Mouse (Mus musculus): Measurements from ENCODE around the gene Slfn3.
"Not testable (repeated sequence)": the region's sequence is repeated elsewhere in the genome, so short reads cannot be mapped to it uniquely, and the experiment has no call there.

Slfn3 gene

DNA sequence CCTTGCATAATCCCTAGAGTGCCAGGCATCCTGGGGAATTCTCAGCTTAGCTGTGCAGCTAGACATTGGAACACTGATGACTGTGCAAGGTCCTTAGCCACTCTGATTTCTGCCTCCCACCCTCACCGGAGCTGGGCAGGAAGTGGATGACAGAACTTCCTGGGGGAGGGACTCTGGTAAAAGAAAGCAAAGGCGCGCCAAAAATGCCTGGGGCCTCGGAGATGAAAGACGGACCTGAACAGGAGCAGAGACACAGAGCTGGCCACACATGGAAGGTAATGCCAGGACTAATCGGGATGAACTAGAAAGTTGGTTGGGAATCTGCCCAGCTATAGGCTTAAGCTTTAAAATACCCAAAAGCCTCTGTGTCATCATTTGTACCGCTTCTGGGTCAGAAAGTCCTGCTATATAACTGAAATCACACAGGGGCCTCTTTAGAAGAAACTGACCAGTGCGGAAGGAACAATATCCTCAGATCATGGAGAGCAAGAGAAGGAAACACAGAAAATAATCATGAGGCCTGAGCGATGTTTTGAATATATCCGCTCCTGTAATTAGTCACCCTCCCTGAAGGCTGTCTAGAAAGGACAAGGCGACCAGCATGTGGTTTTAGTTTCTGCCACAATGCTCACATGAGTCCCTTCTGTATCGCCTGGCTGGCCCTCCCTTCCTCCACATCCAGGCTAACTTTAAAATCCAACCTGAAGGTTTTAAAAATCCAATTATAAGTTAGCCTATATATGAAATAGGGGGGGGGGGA lies at the start of gene Slfn3:
TSS of gene Slfn3 (plus strand) at position 197 of the 760 bp plus-strand sequence.
- in situ Hi-C loops (cut with MboI, MseI): loop anchor here (5.0 kb wide), 1 partner anchor 279 kb away; the partner anchor contains the start of gene Unc45b

DNA sequence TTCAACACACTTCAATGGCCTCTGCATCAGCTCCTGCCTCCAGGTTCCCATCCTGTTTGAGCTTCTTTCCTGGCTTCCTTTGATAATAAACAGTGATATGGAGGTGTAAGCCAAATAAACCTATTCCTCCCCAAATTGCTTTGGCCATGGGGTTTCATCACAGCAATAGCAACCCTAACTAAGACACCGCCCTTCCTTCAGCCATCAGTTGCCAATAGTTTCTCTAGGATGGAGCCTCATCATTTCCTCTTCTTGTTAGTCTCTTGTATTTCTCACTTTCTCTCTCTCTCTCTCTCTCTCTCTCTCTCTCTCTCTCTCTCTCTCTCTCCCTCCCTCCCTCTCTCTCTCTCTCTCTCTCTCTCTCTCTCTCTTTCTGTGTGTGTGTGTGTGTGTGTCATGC lies 42.2 kb upstream of the Slfn3 start:
- in situ Hi-C loops (cut with MboI, MseI): loop anchor here (10.0 kb wide), 1 partner anchor 234 kb away; the partner anchor contains the start of gene Unc45b

DNA sequence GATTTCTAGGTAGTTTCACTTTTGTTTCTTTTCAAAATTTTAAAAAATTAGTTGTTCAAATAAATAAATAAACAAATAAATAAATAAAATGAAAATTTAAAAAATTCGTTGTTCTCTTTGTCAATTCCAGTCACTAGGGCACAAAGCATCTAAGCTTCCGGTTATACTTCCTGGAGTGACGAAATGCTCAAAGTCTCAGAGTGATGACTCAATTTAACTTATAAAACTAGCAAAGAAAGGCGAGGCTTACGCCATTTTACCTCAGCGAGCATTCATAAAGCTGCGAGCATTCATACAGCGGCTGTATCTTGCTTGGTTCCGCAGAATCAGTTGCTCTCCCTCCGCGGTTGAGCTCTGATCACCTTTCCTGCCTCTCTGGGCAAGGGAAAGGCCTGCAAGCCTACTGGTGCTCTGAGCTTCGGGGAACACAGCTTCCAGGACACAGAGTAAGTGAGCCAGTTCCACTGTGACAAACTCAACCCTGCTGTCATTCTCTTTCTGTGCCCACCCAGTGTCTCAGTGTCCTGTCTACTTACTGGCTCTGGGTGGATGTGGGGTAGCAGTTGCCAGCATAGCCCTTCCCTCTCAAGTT lies 16.1 kb upstream of the Slfn3 start, which contains the start of gene Slfn4:
TSS of gene Slfn4 (plus strand) at position 239 of the 592 bp plus-strand sequence.
- in situ Hi-C loops (cut with MboI, MseI): no loop called here

DNA sequence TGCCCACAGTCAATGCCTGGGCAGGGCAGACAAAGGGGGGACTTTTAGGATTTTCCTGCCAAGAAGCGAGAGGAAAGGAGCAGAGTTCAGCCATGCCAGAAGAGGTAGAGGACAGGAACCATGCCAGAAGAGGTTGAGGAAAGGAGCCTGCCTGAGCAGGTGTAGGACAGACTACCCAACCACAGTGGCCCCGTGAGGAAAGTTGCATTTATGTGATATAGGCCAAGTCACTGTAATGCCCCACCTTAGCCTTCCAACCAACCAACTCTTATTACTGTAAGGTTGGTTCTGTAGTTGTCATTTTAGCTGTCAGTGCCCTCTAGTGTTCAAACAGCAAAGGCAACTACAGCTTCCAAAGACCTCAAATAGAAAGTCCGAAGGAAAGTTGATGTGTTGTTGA lies 871 bp downstream of the Slfn3 start:
- in situ Hi-C loops (cut with MboI, MseI): loop anchor here (5.0 kb wide), 1 partner anchor 280 kb away; the partner anchor contains the start of gene Unc45b

DNA sequence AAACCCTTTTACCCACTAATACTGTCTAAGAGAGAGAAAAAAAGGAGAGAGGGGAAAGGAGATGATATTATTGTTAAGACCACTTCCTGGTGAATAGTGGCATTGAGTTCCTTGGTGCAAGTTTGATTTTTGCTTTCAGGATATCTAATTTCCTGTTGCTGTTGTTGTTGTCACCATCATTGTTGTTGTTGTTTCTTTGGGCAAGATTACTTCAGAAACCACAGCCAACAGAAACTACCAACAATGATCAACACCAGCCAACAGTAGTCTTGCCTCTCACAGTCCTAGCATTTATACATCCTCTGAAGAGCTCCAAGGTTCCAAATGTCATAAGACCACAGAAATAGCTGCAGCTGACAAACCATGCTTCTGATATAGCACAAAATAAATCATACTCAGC lies 13.9 kb downstream of the Slfn3 start:
- in situ Hi-C loops (cut with MboI, MseI): no loop called here

DNA sequence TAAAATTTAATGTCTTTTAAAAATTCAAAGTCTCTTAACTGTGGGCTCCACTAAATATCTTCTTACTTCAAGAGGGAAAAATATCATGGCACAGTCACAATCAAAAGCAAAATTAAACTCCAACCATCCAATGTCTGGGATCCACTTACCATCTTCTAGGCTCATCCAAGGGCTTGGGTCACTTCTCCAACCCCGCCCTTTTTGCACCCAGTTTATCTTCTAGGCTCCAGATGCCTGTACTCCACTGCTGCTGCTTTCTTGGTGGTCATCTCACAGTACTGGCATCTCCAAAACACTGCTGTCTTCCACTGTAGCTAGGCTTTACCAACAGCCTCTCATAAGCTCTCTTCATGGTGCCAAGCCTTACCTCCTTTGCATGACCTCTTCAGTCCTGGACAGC lies 25.0 kb downstream of the Slfn3 start:
- in situ Hi-C loops (cut with MboI, MseI): no loop called here

DNA sequence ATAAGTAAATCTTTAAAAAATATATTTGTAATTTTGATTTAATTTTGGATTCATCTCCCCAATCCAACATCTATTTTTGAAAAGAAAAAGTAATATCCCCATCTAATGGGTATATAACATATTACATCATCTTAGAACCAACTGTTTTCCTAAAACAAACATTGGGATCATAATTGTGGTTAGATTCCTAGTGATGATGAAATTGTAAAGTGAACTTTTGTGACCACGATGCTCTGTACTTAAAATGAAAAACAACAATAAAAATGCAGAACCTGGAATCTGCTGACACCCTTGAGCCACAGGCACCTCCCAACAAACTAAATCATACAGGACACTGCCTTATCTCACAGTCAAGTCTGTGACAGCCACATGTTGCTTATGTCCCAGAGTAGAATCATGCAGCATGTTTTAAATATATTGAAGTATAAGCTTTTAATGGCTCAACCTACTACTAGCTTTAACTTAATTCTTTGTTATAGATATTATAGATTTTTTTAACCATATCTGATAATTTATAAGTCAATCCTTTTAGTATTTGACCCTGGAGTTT lies 30.3 kb downstream of the Slfn3 start:
- in situ Hi-C loops (cut with MboI, MseI): no loop called here

DNA sequence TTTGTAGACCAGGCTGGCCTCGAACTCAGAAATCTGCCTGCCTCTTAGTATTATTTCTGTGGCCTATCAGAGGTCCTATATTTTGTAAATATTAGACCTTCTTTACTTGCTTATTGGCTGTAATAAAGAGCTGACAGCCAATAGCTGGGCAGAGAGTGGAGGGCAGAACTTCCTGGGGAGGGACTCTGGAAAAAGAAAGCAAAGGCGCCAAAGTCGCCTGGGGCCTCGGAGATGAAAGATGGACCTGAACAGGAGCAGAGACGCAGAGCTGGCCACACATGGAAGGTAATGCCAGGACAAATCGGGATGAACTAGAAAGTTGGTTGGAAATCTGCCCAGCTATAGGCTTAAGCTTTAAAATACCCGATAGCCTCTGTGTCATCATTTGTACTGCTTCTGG lies 32.2 kb downstream of the Slfn3 start:
- in situ Hi-C loops (cut with MboI, MseI): no loop called here

DNA sequence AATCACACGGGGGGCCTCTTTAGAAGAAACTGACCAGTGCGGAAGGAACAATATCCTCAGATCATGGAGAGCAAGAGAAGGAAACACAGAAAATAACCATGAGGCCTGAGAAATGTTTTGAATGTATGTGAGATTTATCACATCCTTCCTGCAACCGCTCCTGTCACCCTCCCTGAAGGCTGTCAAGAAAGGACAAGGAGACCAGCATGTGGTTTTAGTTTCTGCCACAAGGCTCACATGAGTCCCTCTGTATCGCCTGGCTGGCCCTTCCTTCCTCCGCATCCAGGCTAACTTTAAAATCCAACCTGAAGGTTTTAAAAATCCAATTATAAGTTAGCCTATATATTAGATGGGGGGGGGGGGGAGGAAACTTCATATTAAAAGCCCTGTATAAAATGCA lies 32.7 kb downstream of the Slfn3 start:
- in situ Hi-C loops (cut with MboI, MseI): not testable (repeated sequence)

DNA sequence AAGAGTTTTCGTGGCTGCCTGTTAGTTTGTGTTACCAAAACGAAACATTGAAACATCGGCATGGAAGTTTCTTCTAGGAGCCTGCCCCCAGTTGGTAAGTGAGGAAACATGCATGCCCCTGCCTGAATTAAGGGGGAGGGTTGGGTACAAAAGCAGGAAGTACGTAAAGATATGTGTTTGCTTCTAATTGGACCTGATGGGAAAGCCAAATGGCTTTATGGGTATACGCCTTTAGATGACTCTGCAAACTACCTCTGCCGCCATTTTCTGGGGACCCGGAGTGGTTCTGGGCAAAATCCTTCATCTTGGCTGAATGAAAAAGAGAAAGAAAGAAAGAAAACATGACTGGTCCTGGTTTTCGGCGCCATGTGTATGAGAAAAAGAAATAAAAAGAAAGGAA lies 33.1 kb downstream of the Slfn3 start:
- in situ Hi-C loops (cut with MboI, MseI): no loop called here

DNA sequence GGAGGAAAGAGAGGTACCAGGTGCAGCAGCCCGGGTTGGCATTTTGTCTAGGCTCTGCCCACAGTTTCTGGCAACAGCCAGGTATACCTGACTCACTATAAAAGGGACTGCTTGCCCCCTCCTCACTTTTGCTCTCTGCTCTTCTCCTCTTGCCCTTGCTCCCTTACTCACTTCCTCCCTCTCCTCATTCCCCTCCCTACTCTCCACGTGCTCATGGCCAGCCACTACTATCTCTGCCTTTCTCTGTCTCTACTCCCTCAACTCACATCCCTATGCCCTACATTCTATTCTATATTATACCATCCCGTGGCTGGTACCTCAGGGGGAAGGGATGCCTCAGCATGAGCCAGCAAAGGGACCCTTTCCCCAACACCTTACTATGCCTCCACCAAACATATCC lies 33.6 kb downstream of the Slfn3 start:
- in situ Hi-C loops (cut with MboI, MseI): no loop called here

DNA sequence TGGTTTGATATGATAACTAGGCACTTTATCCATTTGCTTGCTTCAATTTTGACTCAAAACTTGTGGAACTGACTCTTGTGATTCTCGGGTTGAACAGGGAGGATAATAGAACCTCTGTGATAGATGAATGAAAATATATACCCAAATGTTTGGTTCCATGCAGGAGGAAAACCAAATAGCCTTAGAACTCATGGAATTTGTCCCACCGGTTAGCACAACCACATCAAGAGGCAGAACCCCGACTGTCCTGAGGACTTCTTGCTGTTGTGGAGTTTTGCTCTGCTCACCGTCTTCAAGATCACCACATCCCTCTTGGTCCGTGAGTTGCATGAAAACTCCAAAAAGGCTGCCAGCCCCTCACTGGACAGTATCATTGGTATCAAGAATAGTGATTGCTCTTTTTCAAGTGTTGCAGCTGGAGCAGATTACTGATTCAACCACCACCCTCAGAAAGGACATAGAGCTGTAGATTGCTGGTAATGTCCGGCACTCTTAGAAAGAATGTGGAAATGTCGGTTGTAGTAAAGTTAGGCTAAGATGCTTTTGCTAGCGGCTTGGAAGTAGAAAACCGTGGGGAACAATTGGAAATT lies 34.3 kb downstream of the Slfn3 start:
- in situ Hi-C loops (cut with MboI, MseI): no loop called here

DNA sequence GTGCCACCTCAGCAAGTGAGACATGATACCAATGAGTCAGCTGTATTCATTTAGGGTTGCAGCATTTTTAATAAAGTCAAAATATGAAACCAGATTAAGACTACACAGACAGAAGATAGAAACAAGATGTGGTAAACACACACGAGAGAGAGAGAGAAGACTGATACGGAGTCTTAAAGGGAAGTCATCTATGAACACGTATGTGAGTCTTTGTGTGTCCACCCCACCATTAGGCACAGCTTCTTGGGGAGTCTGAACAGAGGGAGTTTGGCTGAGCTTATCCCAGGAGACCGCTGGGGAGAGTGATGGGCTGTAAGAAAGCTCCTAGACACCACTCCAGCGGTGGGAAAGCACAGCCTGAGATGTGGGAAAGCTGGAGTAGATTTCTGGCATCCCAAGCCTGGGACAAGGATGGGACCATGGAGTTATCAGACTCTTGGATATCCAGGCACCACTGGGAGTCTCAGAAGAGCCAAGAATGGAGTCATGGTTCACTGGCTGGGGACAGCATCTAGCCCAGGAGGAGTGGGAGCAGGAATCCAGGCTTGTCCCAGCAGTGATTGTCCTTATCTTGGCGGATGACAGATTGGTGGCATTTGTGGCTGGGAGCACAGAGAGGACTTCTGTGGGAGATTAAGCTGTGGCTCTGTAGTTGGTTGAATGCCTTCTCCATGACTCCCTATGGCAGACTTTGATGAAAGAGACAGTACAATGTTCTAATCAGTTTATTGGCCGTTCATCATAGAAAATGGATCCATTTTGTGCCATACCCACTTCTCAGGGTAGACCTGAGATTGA lies 37.0 kb downstream of the Slfn3 start:
- in situ Hi-C loops (cut with MboI, MseI): no loop called here

DNA sequence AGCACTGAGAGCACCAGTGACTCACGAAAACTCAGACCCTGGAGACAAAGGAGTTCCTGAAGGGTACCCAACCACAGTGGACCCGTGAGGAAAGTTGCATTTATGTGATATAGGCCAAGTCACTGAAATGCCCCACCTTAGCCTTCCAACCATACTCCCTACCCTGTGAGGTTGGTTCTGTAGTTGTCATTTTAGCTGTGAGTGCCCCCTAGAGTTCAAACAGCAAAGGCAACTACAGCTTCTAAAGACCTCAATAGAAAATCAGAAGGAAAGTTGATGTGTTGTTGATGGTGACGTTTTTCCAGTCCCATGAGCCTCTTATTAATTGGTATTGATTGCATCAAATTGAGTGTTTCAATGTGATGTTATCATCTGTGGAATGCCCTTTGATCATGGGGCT lies 39.8 kb downstream of the Slfn3 start:
- in situ Hi-C loops (cut with MboI, MseI): no loop called here

DNA sequence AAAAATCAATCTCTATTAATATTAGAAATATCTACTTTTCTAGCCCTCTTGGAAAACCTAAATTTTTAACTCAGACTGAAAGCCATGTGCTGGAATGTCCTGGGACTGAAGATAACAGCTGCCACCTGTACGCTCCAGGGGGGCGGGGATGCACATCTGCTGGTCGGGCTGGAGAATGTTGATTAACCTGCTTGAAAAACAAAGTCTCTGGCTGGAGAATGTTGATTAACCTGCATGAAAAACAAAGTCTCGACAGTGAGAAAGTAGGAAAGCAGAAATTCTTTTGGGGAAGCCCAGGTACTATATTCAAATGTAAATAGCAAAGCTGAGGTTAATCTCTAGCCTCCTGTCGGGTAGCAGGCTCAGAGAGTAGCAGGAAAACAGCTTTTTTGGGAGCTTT lies 42.5 kb downstream of the Slfn3 start:
- in situ Hi-C loops (cut with MboI, MseI): not testable (repeated sequence)

DNA sequence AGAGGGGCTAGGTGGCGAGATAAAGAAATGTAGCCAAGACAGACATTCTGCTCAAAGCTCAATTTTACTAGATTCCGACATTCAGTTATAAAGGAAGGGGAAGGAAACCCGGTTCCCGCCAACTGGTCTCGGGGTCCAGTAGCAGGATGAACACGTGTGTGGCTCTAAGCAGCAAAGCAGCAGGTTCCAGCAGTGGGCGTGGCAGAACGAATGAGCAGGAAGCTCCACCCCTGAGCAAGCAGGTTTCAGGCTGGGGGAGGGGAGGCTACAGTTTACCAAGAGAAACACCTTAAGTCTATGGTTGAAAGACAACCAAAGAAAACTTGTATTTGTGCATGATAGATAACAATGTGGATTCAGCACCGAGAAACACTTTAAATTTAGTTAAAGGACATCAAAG lies 46.3 kb downstream of the Slfn3 start:
- in situ Hi-C loops (cut with MboI, MseI): not testable (repeated sequence)

DNA sequence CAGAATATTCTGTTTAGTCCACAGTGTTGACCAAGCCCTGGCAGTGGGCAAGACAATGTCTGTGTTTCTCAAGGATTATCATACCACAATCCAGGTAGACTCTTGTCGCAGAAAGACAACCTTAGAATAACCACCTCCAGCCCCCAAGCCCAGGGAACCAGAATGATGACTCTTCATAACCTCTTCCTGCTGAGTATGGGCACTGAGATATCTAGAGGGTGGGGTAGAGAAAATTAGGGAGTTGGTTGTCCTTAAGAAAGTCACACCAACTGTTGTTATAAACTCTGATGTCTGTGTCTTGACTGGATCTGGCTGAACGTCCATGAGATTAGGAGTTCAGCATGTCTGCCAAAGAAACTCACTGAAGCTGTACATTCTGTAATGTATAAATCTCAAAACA lies 47.3 kb downstream of the Slfn3 start:
- in situ Hi-C loops (cut with MboI, MseI): no loop called here

DNA sequence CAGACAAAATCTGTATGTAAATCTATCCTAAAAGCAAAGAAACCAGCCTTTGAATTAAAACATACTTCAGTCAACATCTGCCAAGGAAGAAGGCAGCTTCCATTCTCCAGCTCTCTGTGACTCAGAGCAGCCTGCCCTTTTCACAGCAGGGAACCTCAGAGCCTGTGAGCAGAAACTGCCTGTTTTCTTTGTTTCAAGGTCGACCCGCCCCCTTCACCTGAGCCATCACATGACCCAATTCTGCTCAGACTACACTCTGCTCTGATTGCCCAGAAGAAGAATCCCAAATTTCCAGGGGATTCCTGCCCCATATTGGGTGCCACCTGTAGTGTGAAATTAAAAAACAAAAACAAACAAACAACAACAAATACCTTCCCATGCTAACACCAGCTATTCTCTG lies 48.7 kb downstream of the Slfn3 start:
- in situ Hi-C loops (cut with MboI, MseI): no loop called here

DNA sequence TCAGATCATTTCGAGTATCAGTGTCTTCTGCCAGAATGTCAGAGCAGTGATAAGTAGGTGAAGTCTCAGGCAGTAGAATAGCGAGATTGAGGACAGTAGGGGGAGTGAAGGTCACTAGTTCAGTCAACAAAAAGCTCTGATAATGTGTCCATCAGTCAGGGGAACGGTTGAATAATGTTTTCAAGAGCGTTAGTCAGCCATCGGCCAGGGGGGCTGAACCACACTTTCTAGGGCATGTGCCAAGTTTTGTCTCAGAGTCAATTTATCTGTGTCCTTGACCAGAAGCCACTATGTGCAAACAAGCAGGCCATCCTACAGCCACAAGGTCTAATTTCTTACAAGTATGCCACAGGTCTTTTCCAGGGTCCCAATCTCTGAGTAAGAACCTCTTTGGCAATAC lies 66.1 kb downstream of the Slfn3 start:
- in situ Hi-C loops (cut with MboI, MseI): not testable (repeated sequence)

DNA sequence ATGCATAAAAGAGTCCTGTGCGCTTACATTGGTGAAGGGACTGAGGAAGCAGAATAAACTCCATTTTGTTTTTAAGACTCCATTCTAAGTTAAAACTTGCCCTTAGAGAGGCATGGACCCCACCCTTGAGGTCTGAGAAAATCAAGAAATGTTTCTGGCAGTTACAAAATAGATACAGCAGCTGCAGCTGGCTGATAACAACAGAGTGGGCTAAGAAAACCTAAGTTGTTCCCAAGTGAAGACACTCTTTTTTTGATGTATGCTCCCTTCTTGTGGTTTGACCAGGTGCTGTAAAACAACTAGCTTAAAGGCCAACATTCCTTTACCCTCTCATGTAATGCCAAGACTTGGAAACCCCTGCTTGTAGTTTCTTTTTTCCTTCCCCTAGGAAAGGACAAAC lies 71.5 kb downstream of the Slfn3 start:
- in situ Hi-C loops (cut with MboI, MseI): no loop called here

DNA sequence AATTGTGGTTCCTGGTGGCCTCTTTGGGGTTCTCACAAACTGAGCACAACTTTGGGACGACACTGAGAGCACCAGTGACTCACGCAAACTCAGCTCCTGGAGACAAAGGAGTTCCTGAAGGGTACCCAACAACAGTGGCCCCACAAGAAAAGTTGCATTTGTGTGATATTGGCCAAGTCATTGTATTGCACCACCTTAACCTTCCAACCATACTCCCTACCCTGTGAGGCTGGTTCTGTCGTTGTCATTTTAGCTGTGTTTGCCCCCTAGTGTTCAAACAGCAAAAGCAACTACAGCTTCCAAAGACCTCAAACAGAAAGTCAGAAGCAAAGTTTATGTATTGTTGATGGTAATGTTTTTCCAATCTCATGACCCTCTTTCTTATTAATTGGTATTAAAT lies 72.0 kb downstream of the Slfn3 start:
- in situ Hi-C loops (cut with MboI, MseI): no loop called here

All from T-helper 1 cell (primary cell).